Mouse (Mus musculus): ENCODE measurements around the gene Pidd1. TPM values are rescaled to one million over a fixed set of nuclear protein-coding genes. Genes with fewer than 3 reads are reported as not detected.
A peak's percentile ranks its signal among the peaks of the same experiment; 100 is the strongest.
"Not testable (repeated sequence)": the region's sequence is repeated elsewhere in the genome, so short reads cannot be mapped to it uniquely, and the experiment has no call there.

Pidd1 gene
- polyA plus RNA-seq, 1 experiment = 22.1 TPM

DNA sequence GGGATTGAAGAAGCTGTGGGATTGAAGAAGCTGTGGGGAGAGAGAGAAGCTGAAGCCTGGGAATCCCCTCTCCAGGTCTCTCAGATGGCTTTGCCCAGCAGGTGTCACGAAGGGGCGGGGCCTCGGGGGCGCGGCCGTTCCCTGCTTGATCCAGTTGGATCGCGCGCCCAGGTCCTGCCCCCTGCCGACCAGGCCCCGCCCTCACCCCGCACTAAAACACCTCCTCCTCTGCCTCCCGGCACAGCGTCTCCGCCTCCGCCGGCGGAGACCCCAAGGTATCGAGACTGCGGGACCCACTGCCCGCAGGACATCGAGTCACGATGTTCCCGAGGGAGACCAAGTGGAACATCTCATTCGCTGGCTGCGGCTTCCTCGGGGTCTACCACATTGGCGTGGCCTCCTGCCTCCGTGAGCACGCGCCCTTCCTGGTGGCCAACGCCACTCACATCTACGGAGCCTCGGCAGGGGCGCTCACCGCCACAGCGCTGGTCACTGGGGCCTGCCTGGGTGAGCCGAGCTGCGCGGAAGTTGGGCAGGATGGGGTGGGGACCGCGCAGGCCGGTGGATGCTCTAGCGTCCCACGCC lies 11.2 kb upstream of the Pidd1 start, which contains the start of gene Pnpla2:
Pnpla2 (plus strand) TSS at position 232 of the 585 bp plus-strand sequence.
- H3K4me1 ChIP-seq (ENCODE audit: control insufficient read depth, insufficient read depth, low read length) = no peaks in the 10 kb centered on the region

DNA sequence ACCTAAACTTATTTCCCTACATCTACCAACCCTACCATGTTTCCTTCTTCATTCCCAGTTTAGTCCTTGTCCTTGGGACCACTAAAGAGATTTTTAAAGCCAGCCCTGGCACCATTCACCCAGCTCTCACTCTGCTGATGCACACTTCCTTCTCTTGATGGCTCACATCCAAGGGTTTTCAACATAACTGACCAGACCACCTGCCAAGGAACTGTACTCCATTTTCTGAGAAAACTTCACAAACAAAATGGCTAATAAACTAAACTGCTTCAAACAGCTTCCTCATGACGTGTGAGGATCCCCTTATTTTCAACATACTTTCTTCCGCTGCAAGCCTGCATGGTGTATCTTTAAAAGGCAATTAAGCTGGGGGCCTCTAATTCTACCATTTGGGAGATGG lies 9.8 kb upstream of the Pidd1 start:
- Histone ChIP-seq H3K27me3 (ENCODE audit: control insufficient read depth, insufficient read depth, low read length, poor library complexity, severe bottlenecking) (no peaks in the 10 kb centered on the region), H3K9ac (ENCODE audit: low read depth, poor library complexity, severe bottlenecking) (no peak overlapping the region), H3K36me3 (ENCODE audit: control insufficient read depth, insufficient read depth, low read length, poor library complexity, severe bottlenecking) (peaks cover 34% of the 10 kb centered on the region), H3K4me3 (ENCODE audit: low read depth, low read length) (no peak overlapping the region), H3K4me1 (ENCODE audit: control insufficient read depth, insufficient read depth, low read length) (peaks cover 1% of the 10 kb centered on the region), H3K9me3 (replicated peaks; ENCODE audit: control insufficient read depth, insufficient read depth, low read length, poor library complexity, severe bottlenecking) (no peaks in the 10 kb centered on the region), H3K27ac (ENCODE audit: insufficient read depth, low read length) (no peak overlapping the region)
- no peak for TF ChIP-seq EP300 (IDR thresholded peaks at IDR 0.05; ENCODE audit: insufficient read depth, low read depth, low read length)
- TF ChIP-seq POLR2A (IDR thresholded peaks at IDR 0.05; ENCODE audit: insufficient read depth, low read length) = no peak
- no peak for TF ChIP-seq CTCF (IDR thresholded peaks at IDR 0.05; ENCODE audit: low read depth, low read length)

More for the DNA sequence above, 11.2 kb upstream of the Pidd1 start, which contains the start of gene Pnpla2:
- Histone ChIP-seq H3K4me3 (ENCODE audit: low read depth, low read length) (peak within 1 kb of the TSS; percentile 88), H3K9ac (ENCODE audit: low read depth, poor library complexity, severe bottlenecking) (peak within 1 kb of the TSS; percentile 59), H3K36me3 (ENCODE audit: control insufficient read depth, insufficient read depth, low read length, poor library complexity, severe bottlenecking) (peaks cover 20% of the 10 kb centered on the region), H3K9me3 (replicated peaks; ENCODE audit: control insufficient read depth, insufficient read depth, low read length, poor library complexity, severe bottlenecking) (no peaks in the 10 kb centered on the region), H3K27ac (ENCODE audit: insufficient read depth, low read length) (no peak within 1 kb of the TSS), H3K27me3 (ENCODE audit: control insufficient read depth, insufficient read depth, low read length, poor library complexity, severe bottlenecking) (no peaks in the 10 kb centered on the region)
- peak; percentile 99 for TF ChIP-seq POLR2A (IDR thresholded peaks at IDR 0.05; ENCODE audit: insufficient read depth, low read length)
- no peak for TF ChIP-seq CTCF (IDR thresholded peaks at IDR 0.05; ENCODE audit: low read depth, low read length)

DNA sequence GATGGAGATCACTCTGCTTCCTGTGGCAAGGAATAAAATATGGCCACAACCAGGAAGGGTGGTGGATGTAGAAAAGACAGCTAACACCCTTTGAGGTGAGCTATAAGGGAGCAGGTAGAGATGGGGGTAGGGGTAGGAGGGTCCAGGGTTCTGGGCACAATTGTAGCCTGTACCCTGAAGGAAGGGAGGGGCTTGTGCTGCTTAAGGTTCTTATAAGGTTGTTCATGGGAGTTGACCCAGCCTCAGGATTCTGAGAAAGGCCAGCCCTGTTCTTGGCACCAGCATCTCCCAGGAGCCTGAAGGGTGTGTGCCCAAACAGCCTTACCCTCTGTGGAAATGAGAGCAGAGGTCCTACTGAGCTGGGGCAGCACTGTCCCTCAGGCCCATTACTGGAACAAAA lies 8.1 kb upstream of the Pidd1 start:
- no peak overlapping the region for H3K4me3 ChIP-seq (ENCODE audit: low read depth, low read length)
- H3K9ac ChIP-seq (ENCODE audit: low read depth, poor library complexity, severe bottlenecking) = no peak overlapping the region
- no peaks in the 10 kb centered on the region for H3K9me3 ChIP-seq (replicated peaks; ENCODE audit: control insufficient read depth, insufficient read depth, low read length, poor library complexity, severe bottlenecking)
- H3K27me3 ChIP-seq (ENCODE audit: control insufficient read depth, insufficient read depth, low read length, poor library complexity, severe bottlenecking) = no peaks in the 10 kb centered on the region
- no peak for TF ChIP-seq POLR2A (IDR thresholded peaks at IDR 0.05; ENCODE audit: insufficient read depth, low read length)
- TF ChIP-seq EP300 (IDR thresholded peaks at IDR 0.05; ENCODE audit: insufficient read depth, low read depth, low read length) = no peak
- TF ChIP-seq CTCF (IDR thresholded peaks at IDR 0.05; ENCODE audit: low read depth, low read length) = no peak
- H3K36me3 ChIP-seq (ENCODE audit: control insufficient read depth, insufficient read depth, low read length, poor library complexity, severe bottlenecking) = peaks cover 43% of the 10 kb centered on the region
- H3K4me1 ChIP-seq (ENCODE audit: control insufficient read depth, insufficient read depth, low read length) = peaks cover 1% of the 10 kb centered on the region
- no peak overlapping the region for H3K27ac ChIP-seq (ENCODE audit: insufficient read depth, low read length)

DNA sequence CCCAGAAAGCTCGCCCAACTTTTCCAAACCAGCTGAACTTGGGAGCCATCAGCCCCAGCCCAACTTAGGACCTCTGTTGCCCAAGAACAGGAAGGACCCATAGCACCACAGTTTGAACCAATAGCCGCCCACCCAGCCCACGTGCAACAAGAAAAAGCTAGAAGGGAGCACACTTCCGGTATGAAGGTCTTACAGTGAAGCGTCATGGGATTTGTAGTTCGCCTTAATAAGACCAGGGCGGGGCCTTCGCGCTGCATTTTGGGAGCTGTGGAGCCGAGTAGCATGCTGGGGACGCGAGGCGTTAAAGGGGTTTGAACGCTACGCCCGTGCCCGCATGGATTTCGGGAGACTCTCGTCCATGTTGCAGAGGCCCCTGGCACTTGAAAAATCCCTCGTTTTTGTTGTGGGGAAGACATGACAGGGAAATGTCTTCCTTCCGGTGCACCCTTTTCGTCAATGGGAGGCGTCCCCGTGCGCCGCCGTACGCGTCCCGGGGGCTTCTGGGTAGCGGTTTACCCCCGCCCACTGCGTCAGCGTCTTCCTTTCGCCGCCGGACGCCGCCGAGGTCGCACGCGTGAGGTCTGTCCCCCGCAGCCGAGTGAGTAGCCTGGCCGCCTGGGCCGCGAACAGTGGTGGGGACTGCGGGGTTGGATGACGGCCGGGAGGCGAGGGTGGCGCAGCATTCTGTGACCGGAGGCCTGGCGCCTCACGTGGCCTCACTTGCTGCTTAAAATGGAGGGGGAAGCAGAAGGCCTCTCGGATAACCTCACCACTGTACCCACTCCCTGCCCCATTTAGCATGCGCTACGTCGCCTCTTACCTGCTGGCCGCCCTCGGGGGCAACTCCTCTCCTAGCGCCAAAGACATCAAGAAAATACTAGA lies 3.5 kb upstream of the Pidd1 start, which contains the start of gene Rplp2:
Rplp2 (plus strand) TSS at position 261 of the 882 bp plus-strand sequence.
- Histone ChIP-seq H3K27me3 (ENCODE audit: control insufficient read depth, insufficient read depth, low read length, poor library complexity, severe bottlenecking) (no peaks in the 10 kb centered on the region), H3K4me3 (ENCODE audit: low read depth, low read length) (peak within 1 kb of the TSS; percentile 96), H3K36me3 (ENCODE audit: control insufficient read depth, insufficient read depth, low read length, poor library complexity, severe bottlenecking) (peaks cover 43% of the 10 kb centered on the region), H3K4me1 (ENCODE audit: control insufficient read depth, insufficient read depth, low read length) (peaks cover 1% of the 10 kb centered on the region), H3K9ac (ENCODE audit: low read depth, poor library complexity, severe bottlenecking) (peak within 1 kb of the TSS; percentile 89), H3K9me3 (replicated peaks; ENCODE audit: control insufficient read depth, insufficient read depth, low read length, poor library complexity, severe bottlenecking) (no peaks in the 10 kb centered on the region), H3K27ac (ENCODE audit: insufficient read depth, low read length) (peak within 1 kb of the TSS; percentile 62)
- 0 out of 2 replicates have a peak, but pooled peaks have one; percentile 10 for TF ChIP-seq EP300 (IDR thresholded peaks at IDR 0.05; ENCODE audit: insufficient read depth, low read depth, low read length)
- peak; percentile 73 for TF ChIP-seq POLR2A (IDR thresholded peaks at IDR 0.05; ENCODE audit: insufficient read depth, low read length)
- TF ChIP-seq CTCF (IDR thresholded peaks at IDR 0.05; ENCODE audit: low read depth, low read length) = no peak

DNA sequence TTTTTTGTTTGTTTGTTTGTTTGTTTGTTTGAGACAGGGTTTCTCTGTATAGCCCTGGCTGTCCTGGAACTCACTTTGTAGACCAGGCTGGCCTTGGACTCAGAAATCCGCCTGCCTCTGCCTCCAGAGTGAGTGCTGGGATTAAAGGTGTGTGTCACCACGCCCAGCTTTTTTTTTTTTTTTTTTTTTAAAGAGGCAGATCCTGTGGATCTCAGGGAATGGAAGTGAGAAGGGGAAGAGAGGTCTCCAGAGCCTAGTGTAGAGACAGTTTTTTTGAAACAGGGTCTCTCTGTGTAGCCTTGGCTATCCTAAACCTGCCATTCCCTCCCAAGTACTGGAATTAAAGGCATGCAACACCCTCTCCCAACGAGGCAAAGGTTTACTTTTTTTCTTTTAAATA lies 2.5 kb upstream of the Pidd1 start:
- not testable (repeated sequence) for H3K4me3 ChIP-seq (ENCODE audit: low read depth, low read length); H3K9me3 ChIP-seq (replicated peaks; ENCODE audit: control insufficient read depth, insufficient read depth, low read length, poor library complexity, severe bottlenecking); H3K4me1 ChIP-seq (ENCODE audit: control insufficient read depth, insufficient read depth, low read length); H3K27me3 ChIP-seq (ENCODE audit: control insufficient read depth, insufficient read depth, low read length, poor library complexity, severe bottlenecking)
- H3K36me3 ChIP-seq (ENCODE audit: control insufficient read depth, insufficient read depth, low read length, poor library complexity, severe bottlenecking) = peaks cover 43% of the 10 kb centered on the region
- H3K9ac ChIP-seq (ENCODE audit: low read depth, poor library complexity, severe bottlenecking) = peak overlapping the region; percentile 89
- H3K27ac ChIP-seq (ENCODE audit: insufficient read depth, low read length) = 0 out of 2 replicates have a peak overlapping the region, but pooled peaks have one; percentile 51
